Mouse (Mus musculus) mouse trophoblast stem cell (cell line): ENCODE measurements around the gene Sec14l1.

Experiments used
- in situ Hi-C, 2 experiments: fragments of 300-500 bp; cut with MseI, MboI; formaldehyde crosslinking; loops; 2 replicates in 1 of 2; 3 replicates in 1 of 2; pipeline ENCODE4 v1.15.1; 2025

Gene Sec14l1

DNA sequence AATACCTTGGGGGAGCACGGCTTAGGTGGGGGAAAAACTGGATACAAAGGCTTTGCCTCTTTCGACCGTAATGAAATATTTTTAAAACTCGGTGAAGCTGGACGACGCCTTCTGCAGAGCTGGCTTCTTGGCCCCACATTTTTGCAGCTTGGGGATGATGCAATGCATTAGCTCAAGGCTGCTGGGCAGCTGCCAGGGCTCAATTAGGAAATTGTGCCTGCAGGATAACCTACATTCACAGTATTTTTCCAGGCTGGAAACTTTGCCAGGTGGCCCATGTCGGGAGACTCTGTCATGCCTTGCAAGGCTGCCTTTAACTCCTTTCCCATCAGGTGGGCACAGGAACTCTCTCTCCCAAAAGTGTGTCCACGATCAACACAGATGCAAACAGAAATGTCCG, 6.4 kb upstream of the Sec14l1 start:
- in situ Hi-C loops, result no loop called here

DNA sequence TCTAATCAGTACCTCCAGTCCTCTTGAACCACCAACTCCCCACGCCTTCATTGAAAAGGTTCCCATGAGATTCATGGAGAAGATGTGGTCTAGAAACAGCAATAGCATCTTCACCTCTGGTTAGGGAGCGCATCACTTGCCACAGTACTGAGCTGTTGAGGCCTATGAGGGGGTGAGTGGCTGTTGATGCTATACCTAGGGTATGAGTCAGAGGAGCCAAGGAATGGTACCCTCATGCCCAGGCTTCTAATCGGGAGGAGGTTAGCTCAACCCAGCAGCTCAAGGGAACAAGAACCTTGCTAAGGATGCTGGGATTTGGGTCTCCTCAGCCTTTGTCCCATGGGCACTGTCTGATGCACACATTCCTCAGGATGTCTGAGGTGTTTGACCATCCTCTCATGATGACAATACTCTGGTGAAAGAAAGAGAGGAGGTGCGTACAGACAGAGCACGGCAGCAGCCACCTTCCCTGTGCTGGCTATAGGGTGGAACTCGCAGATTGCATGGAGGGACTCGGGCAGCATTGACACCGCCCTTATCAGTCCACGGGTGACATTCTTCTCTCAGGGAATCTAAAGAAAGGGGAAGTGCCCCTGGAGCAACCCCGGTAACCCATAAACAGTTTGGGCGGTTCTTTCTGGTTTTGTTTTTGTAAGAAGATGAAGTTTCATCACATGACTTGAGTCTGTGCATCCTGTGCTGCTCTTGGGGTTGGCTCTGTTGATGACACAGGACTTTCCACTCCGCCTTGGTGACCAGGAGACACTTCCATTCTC, 5.6 kb upstream of the Sec14l1 start:
- in situ Hi-C loops, result no loop called here

DNA sequence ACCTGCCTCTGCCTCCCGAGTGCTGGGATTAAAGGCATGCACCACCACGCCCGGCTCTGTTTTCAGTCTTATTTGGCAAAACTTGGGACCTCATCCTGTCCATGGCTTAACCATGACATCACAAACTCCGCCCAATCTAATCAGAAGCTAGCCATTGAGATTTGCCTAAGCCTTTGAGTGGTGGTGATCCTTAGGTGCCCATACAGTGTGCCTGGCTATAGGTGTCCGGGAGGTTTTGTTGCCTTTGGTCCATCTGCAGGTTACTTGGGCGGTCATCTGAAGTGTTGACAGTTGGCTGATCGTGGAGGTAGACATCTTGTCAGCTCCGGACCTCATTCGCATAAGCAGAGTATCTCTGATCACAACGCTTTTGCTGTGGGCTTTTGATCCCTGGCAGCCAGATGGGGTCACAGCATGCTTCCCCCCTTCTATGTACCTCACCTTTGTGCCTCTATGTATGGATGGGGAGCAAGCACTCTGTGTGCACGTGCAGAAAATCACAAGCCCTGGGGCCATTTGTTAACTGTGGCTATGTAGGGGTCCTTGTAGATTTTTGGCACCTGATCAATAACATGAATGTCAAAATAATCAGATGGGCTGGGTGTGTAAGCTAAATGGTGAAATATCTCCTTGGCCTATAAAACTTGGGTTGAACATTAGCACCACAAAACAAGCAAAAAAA, 2.9 kb upstream of the Sec14l1 start:
- in situ Hi-C loops, result loop anchor here in 1 of 2 experiments (5.0 kb wide), 1 partner anchor 35 kb away; no protein-coding TSS in a partner anchor

DNA sequence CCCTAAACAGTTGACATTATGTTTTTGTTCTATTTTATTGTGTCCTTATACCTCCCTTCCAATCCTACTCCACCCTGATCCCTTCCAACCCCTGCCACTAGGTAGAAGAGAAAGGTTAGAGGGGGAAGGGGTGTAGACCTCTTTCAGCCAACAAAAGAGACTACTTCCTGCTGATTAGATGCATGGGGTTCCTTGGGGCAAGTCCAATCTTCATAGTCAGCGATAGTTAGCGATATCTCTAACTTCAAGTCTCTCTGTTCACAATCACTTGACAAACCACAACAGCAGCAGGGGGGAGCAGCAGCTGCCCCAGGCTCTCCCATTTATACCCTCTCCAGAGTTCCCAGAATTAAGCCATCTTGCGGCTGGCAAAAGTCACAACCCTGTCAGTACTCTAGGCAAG, 2.3 kb upstream of the Sec14l1 start:
- in situ Hi-C loops, result loop anchor here in 1 of 2 experiments (5.0 kb wide), 1 partner anchor 35 kb away; no protein-coding TSS in a partner anchor

DNA sequence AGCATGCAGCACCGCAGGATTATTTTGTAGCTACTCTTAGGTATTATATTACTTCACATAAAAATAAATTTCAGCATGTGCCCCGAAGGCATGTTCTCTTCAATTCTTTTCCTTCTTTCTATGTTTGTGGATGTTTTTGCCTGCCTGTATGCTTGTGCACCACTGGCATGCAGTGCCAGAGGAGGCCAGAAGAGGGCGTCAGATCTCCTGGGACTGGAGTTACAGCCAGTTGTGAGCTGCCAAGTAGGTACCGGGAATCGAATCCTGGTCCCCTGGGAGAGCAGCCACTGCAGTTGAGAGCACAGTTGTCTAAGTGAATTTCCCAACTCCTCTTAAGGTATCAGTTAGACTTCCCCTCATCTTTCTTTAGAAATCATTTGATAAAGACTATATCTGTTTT, 1.6 kb upstream of the Sec14l1 start:
- in situ Hi-C loops, result loop anchor here in 1 of 2 experiments (5.0 kb wide), 1 partner anchor 36 kb away; no protein-coding TSS in a partner anchor

DNA sequence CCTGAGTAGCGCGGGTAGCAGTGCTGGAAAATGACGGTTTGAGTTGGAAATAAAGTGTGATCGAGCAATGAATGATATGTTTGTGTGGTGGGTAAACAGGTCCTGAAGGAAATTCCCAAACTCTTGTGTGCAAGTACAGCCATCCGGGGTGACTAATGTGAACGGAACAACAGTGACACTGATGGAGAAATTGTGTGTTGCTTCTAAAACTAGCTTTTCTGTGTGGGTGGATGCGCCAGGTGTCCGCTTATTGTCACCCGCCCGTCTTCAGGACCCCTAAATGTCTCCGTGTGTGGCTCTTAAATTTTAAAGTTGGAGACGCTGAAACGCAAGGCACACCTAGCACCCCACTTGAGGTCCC, 757 bp upstream of the Sec14l1 start:
- in situ Hi-C loops, result loop anchor here in 1 of 2 experiments (5.0 kb wide), 1 partner anchor 37 kb away; no protein-coding TSS in a partner anchor

DNA sequence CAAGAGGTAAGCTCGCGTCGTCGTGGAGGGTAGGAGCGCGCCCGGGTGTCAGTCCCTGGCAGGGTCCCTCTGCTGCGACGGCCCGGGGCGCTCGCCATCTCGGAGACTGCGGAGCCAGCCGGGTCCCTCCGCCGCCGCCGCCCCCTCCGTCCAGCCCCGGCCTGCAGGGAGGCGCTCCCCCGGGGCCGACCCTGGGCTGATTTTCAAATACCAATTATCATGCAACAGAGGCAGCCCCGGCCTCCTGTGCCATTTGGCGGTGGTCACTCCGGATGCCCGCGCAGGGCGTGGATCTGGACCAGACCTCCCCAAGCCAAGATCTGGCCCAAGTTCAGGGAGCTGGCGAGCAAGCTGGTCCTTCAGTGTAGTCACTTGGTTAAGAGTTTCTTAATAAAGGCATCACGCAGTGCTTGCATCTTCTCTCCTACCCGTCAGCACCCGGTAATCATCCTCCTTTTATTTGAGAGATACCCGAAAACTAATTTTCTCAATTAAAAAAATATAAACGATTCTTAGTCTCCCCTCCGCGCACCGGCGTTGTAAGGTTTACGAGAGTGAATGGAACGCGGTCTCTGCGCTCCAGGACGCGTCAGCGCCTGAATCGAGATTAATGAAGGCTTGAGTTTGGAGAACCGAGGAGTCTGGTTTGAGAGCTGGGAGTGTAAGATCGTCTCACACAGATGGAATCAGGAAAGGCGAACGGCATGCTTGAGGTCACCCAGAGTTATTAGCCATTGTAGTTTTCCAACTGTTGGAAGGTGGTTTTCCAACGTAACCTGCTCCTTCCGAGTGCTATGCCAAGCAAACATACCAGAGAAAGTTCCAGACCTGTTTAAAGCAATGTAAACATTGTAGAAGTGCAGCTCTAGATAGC, 615 bp downstream of the Sec14l1 start:
- in situ Hi-C loops, result loop anchor here in 1 of 2 experiments (5.0 kb wide), 1 partner anchor 33 kb away; no protein-coding TSS in a partner anchor

DNA sequence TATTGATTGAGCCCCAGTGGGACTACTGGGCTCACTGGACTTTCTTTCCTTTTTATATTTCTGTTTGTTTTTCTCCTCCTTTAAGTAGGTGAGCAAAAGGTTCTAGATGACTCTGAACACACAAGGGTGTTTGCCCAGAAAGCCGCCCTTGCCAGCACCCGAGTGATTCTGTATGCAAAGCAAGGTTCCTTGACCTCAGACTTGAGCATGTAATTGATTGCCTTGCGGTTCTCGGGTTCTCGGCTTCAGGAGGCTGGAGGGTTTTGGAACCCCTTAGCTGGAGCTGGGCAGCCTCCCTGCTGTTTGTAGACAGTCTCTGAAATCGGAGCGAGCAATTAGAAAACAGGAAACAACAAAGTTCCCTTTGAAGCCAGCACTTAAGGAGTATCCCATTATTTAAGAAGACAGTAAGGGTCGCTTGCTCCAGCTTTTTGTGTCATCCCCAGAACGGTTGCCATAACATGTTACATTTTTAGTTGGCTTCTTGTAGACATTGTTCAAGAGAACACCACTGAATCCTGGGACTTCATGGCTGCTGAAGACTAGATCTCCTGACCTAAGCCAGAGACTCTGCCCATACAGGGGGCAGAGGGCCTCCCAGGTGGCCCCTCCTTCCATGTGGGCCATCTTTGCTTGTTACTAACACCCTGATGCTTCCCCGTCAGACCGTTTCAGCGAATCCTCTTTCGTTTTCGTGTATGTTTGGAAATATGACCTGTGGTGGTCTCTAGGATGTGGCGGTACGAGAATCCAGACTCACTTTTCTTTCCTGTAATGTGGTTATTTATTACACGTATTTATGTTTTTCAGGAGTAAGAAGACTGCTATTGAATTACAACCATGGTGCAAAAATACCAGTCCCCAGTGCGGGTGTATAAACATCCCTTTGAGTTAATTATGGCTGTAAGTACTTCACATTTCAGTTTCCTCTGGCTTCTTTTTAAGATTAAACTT, 1.7 kb downstream of the Sec14l1 start:
- in situ Hi-C loops, result loop anchor here in 1 of 2 experiments (5.0 kb wide), 1 partner anchor 34 kb away; no protein-coding TSS in a partner anchor

DNA sequence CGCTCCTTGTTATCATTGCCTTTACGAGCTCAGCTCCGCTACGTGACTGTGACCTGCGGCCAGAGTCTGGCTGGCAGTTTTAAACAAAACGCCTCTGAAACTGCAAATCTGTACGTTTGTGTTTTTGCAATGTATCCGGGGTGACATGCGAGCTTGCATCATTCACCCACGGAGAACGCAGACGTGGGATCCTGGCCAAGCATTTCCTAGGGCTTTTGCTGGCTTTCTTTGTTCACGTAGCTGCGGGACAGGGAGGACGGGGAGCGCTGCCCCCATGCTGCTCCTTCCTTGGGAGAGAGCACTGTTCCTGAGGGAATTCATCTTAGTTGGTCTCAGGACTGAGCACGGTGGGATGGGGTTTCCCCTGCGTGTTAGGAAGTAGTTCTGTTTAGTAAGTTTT, 2.4 kb downstream of the Sec14l1 start:
- in situ Hi-C loops, result loop anchor here in 1 of 2 experiments (5.0 kb wide), 1 partner anchor 35 kb away; no protein-coding TSS in a partner anchor

DNA sequence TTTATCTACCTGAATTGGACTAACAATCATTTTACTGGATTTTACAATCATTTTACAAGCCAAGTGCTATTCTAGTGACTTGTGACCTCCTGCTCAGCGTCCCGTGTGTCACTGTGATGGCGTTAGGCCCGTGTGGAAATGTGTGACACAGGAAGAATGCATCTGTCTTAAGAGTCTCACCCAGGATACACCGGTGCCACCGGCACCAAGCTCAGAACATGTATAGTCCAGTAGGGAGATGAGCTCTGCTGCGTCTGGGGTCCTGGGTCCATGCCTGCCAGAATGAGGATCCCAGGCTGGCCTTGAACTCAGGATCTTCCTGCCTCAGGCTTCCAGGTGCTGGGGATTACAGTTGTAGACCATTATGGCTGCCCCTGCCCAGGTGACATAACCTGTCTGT, 2.8 kb downstream of the Sec14l1 start:
- in situ Hi-C loops, result loop anchor here in 1 of 2 experiments (5.0 kb wide), 1 partner anchor 35 kb away; no protein-coding TSS in a partner anchor

DNA sequence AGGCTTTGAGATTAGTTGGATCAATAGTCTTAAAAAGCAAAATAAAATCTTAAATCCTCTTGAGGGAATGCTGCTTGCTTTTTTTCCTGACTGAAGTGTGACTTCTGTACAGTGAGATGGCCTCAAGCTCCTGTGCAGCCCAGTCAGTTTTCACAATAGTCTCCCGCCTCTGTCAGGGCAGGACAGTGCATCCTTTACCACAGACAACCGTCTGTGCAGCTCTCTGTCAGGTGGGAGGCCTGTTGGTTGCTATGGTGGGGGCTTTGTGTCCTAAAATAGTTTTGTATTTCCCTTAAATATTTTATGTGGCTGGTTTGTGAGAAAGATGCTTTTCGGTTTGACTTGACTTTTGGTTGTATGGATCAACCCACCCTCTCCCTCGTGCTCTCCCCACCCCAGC, 3.3 kb downstream of the Sec14l1 start:
- in situ Hi-C loops, result loop anchor here in 1 of 2 experiments (5.0 kb wide), 1 partner anchor 36 kb away; no protein-coding TSS in a partner anchor

DNA sequence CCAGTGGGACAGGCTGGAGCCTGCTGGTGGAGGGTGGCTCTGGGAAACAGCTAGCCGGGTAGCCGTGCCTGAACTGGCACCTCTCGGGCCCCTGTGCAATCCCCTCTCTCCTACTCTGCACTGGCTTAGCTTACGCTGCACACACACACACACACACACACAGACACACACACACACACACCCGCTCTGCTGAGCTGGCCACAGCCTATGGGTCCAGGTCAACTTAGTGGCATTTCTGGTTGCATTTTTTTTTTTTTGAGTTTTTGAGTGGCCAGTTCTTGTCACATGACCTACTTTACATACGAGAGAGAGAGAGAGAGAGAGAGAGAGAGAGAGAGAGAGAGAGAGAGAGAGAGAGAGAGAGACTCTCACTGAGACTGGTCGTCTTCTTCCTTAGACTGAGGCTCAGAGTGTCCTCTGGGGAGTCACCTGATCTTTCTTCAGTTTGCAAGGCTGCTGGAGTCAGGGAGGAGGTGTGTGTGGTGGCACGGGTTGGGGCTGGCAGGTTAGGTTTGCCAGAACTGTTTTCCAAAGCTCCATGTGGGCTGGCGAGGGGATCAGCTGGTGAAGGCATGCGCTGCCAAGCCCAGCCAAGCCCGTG, 3.9 kb downstream of the Sec14l1 start:
- in situ Hi-C loops, result loop anchor here in 1 of 2 experiments (5.0 kb wide), 1 partner anchor 37 kb away; no protein-coding TSS in a partner anchor

DNA sequence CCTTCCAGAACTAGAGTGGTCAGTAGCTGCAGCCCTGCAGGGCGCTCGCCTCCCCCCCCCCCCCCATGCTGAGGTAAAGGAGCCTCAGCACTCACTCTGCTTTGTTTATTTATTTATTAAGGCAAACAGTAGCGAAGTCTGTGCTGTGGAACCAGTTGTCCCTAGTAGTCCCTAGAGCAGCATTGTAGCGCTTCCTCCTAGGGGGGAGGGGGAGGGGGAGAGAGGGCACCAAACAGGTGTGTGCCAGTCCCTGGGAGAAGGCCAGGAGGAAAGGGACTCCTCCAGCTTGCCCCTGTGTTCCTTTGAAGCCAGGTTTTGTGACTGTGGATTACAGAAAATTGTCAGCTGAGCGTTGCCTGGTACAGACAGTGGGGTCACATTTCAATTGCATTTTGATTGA, 4.8 kb downstream of the Sec14l1 start:
- in situ Hi-C loops, result loop anchor here in 1 of 2 experiments (5.0 kb wide), 1 partner anchor 37 kb away; no protein-coding TSS in a partner anchor

DNA sequence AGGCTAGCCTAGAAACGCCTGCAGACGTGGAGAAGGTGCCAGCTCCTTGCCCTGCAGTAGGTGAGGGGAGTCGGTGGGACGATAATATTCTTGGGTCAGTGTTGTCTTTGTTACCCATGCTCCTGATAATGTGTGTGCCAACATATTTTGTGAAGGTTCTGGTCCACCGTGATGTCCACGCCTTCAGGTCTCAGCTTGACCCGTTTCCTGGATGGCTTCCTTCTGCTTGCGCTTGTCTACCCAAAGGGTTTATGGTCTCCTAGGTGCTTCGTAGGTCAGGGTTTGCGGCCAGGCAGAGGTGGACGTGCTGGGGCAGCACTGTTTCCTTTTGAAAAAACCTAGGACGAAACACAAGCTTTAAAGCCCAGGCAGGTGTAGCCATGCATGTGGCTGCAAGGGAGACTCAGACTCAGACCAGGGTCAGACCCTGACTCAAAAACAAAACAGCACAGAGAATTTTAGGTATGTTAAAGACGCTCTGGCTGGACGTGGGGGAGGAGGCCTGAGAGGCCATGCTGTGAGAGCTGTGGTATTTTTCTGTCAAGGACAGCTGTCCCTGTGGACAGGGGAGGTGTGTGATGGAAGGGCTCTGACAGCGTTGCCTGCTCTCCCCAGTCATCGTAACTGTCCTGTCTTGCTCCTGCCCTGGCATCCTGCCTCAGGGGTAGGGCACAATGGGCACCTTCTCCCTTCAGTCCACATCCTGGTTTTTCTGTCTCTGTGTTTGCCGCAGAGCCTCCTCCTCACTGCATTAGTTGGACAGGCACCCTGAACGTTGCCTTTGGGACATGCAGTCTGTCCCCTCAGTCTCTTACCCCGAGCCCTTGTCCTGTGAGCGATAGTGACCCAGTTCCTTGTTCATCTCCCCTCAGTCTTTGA, 5.6 kb downstream of the Sec14l1 start:
- in situ Hi-C loops, result no loop called here

DNA sequence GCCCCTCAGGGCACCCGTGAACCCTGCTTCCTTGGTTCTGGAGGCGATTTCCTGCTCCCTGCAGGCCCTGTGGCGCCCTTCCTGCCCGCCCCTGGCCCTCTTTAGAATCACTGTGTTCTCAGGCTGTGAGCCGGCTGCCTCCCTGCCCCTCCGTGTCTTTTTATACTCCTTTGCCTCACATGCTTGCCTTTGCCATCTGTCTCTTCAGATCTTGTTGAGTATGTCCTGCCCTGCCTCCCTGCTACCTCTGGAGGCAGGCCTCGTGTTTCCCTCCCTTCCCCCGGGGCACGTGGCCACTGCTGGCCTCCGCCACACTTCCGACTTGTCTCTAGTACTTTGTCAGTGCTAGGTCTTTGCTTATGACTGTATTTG, 6.2 kb downstream of the Sec14l1 start:
- in situ Hi-C loops, result no loop called here

DNA sequence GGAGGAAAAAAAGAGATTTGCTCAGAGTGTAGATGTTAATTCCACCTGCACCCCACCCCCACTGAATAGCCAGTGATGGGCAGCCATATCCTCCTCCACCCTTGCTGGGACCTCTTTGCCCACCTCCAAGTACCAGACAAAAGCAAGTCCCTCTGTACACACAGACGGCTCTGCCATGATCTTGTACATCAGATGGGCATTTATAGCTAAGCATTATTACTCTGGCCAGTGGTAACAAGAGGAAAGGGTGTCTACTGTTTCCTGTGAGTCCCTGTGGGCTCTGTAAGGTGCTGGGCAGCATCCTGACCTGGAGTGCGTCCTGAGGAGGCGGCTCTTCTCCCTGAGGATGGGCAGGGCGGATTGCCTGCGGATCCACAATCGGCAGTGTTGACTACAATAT, 7.0 kb downstream of the Sec14l1 start:
- in situ Hi-C loops, result no loop called here

DNA sequence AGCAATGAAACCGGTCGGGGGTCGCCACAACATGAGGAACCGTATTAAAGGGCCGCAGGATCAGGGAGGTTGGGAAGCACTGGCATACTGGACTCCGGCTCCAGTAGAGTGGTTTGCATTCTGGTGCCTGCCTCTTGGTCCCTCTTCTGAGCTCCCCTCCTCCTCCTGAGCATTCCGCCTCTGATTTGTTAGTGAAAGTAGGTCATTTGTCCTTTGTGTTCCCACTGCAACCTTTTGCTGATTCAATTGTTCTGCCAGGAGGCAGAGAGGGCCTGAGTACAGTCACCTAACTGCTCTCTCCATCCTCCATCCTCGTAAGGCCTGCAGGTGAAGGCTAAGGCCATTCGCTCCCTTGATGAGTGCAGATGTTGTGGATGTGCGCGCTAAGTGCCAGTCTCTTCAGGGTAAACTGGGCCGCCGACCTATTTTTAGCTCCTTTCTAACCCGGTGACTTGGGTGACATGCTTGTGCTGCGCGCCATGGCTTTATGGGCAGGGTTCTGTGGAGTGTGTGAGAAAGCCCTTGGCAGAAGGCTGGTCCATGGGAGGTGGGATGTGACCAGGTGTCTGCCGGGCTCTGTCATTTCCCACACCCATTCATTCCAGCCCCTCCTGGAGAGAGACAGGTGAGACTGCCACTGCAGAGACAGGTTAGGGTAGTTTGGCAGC, 8.6 kb downstream of the Sec14l1 start:
- in situ Hi-C loops, result no loop called here

DNA sequence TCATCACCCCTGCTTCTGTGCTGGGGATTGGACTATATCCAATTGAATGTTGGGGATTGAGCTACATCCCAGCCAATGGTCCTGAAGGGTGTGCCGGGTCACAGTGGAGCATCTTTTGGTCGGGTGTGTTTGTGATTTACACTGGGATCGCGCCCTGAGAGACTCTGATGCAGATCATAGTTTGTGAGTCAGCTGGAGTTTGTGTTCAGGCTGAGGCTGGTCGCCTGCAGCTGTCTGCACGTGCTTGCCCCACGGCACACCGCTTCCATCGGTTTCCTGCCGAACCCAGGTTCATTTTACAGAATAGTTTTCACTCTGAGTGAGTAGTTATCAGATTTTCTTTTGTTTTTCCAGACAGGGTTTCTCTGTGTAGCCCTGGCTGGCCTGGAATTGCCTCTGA, 9.6 kb downstream of the Sec14l1 start:
- in situ Hi-C loops, result no loop called here
